Mouse (Mus musculus) cerebral cortex, adult 2 months (tissue): Measurements from ENCODE around the gene Umodl1.

Experiments used
- WGBS: fragments of 180-500 bp; shearing (Covaris S2); methylation state at CpG from one replicate; pipeline ENCODE4 v1.1.7; 2018; 5-methylcytosine and 5-hydroxymethylcytosine counted together

Umodl1 gene

DNA sequence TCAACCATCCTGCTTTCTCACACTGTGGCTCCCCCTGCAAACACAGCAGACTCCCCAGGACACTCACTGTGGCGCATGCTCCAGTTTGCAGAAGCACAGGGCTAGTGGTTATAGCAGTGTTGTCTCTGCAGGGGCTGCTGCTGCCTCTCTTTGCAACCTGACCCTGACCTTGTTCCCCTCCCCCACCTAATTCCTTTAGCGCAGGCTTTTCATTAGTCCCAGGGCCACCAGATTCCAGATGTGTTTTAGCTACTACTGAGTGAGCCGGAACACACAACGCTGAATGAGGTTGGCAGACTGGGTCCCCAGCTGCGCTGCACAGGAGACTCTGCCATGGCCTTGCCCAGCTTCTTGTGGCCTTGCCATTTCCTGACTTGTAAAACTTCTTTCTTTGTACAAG is 46.5 kb downstream of the Umodl1 start:
- WGBS = 62% methylated on average over 5 of the region's 5 CpGs

DNA sequence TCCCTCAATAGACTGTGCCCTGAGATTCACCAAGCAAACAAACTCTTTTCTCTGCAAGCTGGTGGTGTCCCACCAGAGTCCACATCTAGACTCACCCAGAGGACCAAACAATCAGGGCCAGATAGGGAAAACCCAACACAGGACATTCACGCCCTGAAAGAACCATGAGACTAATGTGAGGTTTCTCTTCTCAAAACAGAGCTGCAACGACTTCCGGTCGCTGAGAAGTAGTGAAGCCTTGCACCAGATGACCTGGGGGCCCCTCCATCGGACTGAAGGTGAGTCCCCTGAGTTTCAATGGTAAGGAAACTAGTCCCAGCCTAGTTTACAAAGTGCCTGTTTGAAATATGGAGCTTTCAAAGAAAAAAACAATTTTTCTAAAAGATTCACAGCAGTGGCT is 48.2 kb downstream of the Umodl1 start:
- 83% methylated on average over 5 of the region's 5 CpGs for WGBS

DNA sequence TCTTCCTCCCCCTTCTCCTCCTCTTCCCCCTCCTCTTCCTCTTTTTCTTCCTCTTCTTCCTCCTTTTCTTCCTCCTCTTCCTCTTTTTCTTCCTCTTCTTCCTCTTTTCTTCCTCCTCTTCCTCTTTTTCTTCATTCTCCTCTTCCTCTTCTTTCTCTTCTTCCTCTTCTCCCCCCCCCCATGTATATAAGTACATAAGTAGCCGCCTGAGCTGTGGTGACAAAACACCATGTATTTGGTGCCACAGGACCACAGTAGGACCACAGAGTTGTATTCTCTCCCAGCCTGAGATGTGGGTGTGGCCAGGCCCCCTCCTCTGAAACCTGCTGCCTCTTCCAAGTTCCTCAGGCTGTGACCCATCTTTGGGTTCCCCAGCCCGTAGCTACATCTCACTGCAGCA is 50.8 kb downstream of the Umodl1 start:
- 94% methylated on average over 2 of the region's 2 CpGs for WGBS

DNA sequence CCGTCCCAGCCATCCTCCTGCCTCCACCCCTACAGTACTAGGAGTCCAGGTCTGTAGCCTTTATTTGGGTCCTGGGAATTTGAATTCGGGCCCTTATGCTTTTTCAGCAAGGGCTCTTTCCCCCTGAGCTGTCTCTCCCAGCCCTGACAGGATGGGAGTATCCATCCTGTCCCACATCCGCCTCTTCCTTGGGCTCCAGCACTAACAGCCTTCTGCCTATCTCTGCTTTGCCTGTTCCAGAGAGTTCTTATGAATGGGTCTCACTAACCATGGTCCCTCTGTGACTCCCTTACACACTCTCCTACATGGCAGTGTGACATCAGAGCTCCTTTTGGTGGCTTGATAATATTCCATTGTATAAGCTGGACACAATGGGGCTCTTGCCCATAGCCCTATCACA is 52.9 kb downstream of the Umodl1 start:
- WGBS = 83% methylated on average over 3 of the region's 3 CpGs

DNA sequence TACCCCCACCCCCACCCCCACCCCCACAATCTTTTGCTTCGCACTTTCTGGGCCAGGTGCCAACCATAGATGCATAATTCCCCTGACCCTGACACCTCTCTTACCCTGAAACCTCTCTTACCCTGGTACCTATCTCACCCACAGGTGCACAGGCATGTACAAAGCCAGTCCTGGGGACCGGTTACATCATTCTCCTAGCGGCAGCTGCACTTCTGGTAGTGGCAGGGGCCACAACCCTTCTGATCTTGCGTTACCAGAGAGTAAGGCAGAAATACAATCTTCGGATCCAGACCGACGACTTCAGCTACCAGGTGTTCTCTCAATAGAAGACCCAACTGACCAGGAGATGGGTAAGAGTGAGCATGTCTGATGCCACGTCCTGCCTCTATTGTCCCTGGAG is 54.0 kb downstream of the Umodl1 start:
- WGBS = 85% methylated on average over 8 of the region's 8 CpGs

DNA sequence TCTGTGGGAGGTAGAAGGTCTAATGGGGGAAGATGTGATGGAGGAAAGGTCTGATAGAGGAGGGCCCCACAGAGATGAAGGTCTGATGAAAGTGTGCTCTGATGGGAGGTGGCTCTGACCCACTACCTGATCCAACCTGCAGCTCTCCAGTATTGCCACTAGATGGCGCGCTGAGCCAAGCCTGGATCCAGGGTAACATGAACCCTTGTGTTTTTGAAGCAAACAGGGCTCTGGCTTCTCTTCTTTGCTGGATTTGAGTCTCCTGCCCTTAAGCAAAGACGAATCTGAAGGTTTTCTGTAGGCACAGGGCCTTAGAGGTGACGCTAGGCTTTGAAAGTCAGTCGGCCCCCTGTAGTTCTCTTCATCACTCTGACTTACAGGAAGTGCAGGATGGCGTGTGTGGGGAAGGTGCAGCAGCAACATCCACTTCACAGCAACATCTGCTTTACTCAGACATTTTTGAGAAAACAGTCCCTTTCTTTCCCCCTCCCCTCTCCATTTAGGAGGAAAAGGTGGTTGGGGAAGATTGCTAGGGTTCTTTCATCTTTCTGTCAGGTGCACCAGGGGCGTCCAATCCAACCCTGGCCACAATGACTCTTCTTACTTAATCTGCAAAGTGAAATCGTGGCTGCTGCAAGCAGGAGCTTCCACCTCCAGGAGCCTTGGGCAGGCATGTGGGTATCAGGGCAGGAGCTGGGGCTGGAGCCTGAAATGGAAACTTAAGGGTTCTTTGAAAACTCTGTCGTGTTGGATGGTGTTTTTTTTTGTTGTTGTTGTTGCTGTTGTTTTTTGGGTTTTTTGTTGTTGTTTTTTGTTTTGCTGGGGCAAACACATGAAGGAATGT is 57.3 kb downstream of the Umodl1 start:
- 34% methylated on average over 9 of the region's 9 CpGs for WGBS

DNA sequence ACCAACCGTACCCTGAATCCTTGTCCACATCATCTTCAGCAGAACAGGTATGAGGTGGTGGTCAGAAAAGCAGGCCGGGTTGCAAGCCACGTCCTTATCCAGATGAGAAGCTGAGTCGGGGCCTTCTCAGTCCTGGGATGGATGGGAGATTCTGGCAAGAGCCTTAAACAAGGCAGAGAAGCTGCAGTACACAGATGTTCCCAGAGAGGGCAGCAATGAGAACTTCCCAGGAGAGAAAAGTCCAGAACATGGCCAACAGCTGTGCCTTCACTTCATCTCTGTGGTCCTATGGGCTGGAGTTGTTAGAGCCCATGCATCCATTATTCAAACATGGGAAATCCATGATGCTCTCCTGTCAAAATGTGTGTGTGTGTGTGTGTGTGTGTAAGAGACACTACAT is 63.8 kb downstream of the Umodl1 start:
- 69% methylated on average over 4 of the region's 4 CpGs for WGBS

DNA sequence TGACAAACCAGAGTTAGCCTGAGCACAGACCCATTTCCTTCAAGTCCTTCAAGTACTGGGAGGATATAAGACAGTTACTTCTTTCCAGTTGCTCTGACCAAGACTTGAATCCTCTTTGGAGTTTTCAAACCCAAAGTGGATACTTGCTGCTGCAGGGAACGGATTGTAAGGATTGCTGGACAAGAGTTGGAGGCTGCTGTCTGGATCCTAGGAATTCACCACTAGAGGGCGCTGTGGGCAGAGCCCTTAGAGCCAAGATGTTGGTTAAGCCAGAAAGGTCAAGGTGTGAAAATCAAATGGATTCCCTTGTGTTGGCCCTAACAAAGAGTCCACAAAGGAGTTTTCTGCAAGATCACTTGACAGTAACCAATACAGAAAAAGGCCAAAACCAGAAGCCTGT is 65.1 kb downstream of the Umodl1 start:
- 7% methylated on average over 2 of the region's 2 CpGs for WGBS

DNA sequence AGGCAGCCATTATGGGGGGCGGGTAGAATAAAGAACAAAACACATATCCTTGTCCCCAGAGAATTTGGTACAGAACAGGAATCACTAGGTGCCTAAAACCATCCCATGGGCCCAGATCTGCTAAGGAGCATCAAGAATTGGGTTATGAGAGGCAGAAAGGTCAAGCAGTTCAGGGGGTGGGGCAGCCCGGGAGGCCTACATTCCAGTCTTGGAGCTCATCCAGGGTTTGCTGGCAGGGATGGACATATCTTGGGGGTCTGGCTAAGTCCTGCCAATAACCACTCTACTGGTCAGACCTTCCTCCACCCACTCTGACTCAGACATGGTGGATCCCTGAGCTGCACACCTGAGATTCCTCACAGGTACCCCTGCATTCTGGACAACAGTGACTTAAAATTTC is 65.6 kb downstream of the Umodl1 start:
- WGBS = 75% methylated on average over 2 of the region's 2 CpGs

DNA sequence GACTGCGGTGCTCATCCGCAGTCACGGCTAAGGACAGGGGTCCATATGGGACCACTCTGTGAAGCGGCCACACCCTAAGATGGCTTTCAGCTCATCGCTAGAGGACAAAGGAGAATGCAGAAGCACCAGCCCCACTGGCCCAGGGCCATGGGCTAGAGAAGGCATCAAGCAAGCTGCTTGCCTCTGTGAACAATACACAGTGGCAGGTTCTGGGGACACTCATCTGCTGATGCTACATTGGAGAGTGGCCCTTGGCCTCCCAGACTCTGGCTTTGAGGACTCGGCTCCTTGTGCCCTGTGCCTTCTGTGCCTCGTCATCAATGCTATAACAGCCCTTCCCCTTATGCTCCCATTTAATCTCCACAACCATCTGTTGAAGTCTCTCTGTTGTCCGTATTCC is 66.8 kb downstream of the Umodl1 start:
- WGBS = 73% methylated on average over 8 of the region's 8 CpGs

DNA sequence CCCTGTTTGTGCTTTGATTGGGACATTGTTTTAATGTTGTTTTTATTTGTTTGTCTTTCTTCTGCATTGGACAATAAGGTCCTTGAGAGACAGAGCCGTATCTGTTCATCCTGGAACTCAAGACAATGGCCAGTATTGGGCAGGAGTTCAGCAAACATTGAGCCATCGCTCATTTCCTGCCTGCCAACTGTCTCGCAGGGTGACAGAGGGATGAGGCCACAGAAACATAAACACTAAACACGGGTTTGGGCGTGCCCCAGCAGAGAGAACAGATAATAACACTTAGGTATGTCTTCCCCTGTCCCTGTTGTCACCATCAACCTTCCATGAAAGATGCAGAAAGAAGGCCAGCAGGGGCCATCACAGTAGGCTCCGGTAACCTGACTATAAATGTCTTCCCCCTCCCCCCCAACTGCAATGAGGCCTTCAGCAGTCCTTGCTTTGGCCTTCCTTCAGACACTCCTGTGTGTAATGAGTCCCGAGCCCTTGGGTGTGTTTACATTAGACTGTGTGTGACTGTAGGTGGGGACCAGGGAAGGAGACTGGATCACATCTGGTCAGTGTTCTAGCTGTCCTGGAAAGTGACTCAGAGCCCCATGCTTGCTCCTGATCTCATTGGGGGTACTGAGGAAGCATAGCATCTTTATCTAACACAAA is 69.8 kb downstream of the Umodl1 start:
- 72% methylated on average over 7 of the region's 7 CpGs for WGBS

DNA sequence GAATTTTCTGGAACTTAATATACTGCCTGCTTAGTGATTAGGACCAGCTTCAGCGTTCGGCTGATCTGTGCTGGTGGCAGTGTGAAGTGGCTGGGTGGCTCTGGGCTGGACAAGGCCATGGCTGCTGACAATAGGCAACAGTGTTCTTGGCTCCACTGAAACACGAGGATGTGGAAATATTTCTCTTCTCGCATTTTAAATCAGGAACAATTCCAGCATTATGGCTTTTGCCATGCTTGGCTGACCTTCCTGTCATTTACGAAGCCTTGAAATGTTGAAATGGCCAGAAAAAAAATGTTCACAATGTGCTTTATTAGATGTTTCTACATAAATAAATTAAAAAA is 70.3 kb downstream of the Umodl1 start:
- whole genome bisulfite sequencing = 75% methylated on average over 5 of the region's 5 CpGs

DNA sequence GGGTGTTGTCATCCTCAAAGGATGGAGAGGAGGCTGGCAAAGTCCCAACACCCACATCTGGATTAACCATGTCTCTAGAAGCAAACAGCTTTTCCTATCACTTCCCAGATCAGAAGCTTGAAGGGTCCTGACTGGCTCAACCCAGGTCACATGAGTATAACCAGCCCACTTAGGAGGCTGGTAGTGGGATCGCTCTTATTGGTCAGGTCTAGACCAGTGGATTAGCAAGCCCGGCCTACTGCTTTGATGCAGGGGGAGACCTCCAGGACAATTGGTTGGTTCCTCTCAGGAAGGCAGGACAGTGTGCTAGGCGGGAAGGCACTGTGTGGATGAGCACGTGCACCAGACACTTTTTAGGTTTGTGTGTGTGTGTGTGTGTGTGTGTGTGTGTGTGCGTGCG is 72.5 kb downstream of the Umodl1 start:
- WGBS = 78% methylated on average over 6 of the region's 6 CpGs

DNA sequence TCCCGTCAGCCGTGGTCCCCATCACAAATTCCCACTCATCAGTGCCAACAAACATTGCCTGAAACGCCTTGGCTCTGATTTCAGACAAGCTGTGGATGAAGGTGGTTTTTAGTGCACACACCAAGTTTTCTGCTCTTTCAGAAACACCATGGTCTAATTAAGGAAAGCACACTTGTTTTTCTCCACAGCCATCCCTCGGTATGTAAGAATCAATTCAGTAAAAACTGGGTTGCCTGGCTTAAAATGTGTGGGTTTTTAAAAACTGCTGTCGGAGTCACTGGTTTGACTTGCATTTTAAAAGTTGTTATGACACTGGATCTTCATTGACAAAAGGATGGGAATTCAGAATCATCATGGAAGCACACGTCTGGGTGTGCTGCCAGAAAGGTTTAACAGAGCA is 73.3 kb downstream of the Umodl1 start:
- WGBS = 41% methylated on average over 6 of the region's 6 CpGs

DNA sequence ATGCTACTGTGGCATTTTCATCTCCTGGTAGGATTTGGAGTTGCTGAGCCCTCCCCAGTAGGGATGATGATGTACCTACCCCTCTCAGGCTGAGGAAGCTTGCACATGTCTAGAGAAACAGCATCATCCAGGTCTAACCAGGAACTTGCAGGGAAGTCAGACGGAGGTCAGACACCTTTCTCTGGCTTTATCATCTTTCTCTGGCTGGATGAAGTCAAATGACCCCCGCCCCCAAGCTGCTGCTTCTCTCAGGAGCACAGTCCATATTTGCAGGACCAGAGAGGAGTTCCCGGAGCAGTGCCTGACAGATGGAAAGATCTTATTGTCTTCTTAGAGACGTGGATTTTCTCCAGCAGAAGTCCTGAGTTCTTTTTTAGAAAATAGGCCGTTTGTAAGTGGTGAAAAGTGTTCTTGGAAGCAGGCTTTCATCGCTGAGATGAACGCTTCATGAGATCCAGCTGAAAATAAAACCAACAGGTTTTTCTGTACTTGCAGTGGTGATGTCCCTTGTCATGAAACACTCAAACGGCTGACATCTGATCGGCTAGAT is 74.5 kb downstream of the Umodl1 start:
- WGBS = 50% methylated on average over 9 of the region's 9 CpGs

DNA sequence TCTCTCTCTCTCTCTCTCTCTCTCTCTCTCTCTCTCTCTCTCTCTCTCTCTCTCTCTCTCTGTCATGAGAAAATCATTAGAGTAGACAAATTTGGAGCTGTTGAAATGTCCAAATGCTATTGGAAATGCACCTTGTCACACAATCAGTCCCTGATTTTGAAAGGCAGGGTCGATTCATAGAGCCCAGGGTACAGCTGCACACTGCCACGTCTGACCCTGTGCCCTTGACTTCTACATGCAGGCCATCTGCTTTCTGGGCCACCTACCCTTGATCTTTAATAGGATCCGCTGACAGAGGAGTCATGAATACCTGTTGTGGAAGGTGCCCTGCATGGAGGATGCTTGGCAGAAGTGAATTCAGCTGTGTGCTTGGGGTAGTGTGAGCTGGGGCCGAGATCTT is 75.0 kb downstream of the Umodl1 start:
- WGBS = 86% methylated on average over 4 of the region's 4 CpGs

DNA sequence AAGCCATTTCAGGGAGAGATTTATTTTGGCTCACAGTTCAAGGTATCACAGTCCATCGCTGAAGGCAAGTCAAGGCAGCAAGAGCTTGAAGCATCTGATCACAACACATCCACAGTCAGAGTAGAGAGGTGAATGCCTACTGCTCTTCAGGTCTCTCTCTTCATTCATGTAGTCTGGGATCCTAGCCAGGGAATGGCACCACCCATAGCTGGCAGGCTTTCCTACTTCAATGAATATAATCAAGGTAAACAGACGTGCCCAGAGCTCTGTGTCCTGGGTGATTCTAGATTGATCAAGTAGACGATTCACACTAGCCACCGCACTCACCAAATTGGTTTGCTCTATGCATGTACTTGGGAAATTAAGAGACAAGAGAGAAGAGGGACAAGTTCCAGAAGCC is 77.9 kb downstream of the Umodl1 start:
- 80% methylated on average over 4 of the region's 4 CpGs for WGBS

DNA sequence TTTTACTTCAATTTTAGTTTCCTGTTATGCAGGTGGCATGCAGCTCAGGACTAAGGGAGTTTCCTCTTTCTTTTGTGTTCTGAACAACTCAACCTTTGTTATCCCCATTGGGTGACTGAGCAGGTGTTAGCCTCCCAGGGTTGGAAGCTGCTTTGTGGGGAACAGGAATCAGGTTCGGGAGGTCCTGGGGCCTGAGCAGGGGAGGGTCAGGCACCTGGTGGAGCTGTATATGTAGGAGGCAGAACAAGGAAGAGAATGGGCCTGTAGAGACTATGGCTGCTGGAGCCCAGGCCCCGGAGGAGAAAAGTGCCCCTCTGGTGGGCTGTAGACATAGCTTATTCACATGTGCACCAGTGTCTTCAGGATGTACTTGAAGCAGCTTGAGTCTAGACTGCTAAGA is 78.8 kb downstream of the Umodl1 start:
- 73% methylated on average over 2 of the region's 2 CpGs for WGBS

DNA sequence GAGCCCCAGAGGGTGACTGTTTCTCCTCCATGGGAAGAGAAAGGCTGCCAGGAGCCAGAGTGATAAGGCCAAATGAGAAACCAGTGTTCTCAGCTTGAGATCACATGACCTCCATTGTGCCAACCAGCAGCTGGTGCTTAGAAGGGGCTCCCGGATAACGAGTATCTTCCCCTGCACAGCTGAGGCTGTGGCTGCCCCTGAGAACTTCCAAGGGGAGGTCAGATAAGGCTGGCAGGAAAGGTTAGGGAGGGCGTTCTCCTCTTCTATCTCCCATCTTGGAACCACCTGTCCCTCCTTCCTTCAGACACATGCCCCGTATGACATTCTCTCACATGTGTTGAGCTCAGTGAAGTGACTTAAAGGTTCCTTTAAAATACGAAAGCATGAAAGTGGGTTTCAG is 79.7 kb downstream of the Umodl1 start:
- WGBS = 58% methylated on average over 5 of the region's 5 CpGs

DNA sequence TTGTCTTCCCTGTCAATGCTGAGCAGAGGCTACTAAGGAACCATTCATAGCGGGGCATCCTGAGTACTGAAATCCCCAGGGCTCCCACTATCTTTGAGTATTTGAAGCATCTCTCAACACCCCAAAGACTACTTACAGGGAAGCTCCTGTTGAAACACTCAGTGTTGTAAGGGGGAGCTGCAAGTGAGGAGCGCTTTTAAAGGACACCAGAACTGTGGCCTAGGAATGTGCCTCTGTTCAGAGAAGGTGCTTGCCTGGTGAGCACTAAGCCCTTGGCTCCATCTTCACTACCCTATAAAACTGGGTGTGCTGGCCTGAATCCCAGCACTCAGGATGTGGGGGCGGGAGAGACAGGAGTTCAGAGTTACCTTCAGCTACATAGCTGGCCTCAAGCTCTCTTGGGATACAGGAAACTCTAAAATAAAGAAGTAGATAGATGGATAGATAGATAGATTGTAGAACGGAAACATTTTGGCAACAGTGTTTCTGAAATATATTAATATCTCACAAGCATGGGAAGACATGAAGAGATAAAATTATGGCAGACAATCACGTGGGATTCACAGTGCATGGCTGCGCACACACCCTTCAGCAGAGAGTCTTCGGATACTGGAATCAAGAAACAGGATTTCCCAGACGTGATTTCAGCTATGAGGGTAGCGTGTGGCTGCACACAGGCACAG is 80.4 kb downstream of the Umodl1 start:
- 66% methylated on average over 9 of the region's 9 CpGs for WGBS

DNA sequence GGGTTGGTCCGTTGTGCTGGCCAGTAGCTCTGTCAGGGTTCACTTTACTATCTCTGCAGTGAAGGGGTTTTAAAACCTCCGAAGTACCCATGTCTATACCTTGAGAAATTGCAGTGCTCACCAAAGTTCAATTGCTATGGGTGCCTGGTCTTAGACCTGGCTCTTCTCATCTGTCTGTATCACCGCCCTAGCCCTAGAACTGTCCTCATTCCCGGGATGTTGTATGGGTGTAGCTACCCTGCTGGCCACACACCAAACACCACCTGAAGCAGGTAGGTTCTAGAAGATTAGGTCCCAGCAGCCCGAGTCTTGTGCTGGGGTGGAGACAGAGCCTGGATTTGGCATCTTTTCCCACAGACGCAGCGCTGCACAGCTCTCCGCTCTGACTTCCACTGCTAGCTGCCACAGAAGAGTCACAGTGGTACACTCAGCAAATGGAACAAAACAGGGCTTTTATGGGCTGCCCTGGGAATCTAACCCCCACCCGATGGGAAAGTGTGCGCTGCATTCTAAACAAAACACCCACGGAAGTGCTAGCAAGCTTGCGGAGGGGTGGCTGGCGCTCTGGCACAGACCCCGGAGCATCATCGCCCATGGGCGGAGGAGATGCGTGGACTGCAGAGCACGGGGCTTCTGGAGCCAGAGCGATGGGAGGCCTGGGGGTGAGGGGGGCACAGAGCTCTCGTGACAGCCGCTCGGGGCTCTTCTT is 81.9 kb downstream of the Umodl1 start:
- 40% methylated on average over 22 of the region's 22 CpGs for WGBS

DNA sequence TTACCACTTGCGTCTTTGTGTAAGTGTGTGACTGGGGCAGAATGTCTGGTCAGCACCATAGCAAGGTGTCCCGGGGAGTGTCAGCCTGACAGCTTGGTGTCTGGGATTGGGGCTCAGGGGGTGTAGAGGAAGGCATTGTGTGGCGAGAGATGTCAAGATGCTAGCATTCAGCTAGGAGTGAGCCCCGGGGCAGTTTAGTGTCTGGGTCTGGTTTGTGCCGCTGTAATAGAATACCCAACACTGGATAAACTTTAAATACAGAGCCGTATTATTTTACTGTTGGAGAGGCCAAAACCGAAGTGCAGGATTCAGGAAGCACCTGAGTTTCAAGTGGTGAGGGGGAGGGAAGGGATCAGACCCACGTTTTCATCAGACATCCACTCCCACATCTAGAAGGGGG is 82.9 kb downstream of the Umodl1 start:
- 85% methylated on average over 8 of the region's 8 CpGs for WGBS
